ENCODE assay signal across 8 mouse cellular contexts in the genomic region with DNA sequence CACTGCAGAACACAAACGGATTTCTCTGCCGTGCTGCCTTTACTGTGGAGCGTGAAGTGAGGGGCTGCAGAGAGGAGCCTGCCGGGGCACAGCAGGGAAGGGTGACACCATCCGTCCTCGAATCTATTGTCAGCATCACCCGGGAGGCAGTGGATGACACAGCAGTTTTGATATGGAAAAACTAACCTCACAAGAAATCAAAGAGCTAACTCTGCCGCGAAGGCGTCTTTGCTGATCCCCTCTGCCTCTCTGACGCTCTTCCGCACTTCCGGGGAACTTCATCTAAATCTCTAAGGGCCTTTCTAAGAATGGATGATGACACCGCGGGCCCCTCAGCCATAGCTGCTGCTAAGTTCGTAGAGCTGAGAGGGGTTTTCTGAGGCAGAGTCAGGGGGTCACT. TPM values are rescaled to one million over a fixed set of nuclear protein-coding genes. Genes with fewer than 3 reads are reported as not detected.
DNase-seq lines count a peak whose midpoint lies in the region; ATAC-seq and TF ChIP-seq lines count a peak whose summit lies in the region.

No protein-coding gene starts in this region.

- 6% methylated on average over 16 of the region's 16 CpGs for WGBS in heart, embryonic 15.5 days
- WGBS in heart, adult 2 months, result 18% methylated on average over 16 of the region's 16 CpGs
- 6% methylated on average over 16 of the region's 16 CpGs for WGBS in embryonic facial prominence, embryonic 12.5 days
- 5% methylated on average over 16 of the region's 16 CpGs for WGBS in limb, embryonic 13.5 days

- no peak for TF ChIP-seq CTCF in heart, adult 2 months (IDR thresholded peaks at IDR 0.05)

- H3K36me3 ChIP-seq in heart, embryonic 15.5 days, result no peaks in the 10 kb centered on the region
- peaks cover 4% of the 10 kb centered on the region for H3K36me3 ChIP-seq in heart, adult 2 months (ENCODE audit: control insufficient read depth, insufficient read depth, low read length)
- H3K36me3 ChIP-seq in embryonic facial prominence, embryonic 12.5 days, result no peaks in the 10 kb centered on the region
- H3K36me3 ChIP-seq in limb, embryonic 13.5 days, result no peaks in the 10 kb centered on the region
- no peaks in the 10 kb centered on the region for H3K36me3 ChIP-seq in splenic B cell, adult 2 months (ENCODE audit: control insufficient read depth, insufficient read depth, low read length, poor library complexity, severe bottlenecking)

- no peaks in the 10 kb centered on the region for H3K27me3 ChIP-seq in heart, embryonic 15.5 days
- H3K27me3 ChIP-seq in heart, adult 2 months (ENCODE audit: control insufficient read depth, insufficient read depth, low read length), result no peaks in the 10 kb centered on the region
- H3K27me3 ChIP-seq in embryonic facial prominence, embryonic 12.5 days, result 0 out of 2 replicates have a peak, but pooled peaks cover 4% of the 10 kb centered on the region
- H3K27me3 ChIP-seq in limb, embryonic 13.5 days, result peaks cover 18% of the 10 kb centered on the region
- H3K27me3 ChIP-seq in splenic B cell, adult 2 months (ENCODE audit: control insufficient read depth, insufficient read depth, low read length, poor library complexity, severe bottlenecking), result no peaks in the 10 kb centered on the region

- 0 out of 2 replicates have a peak overlapping the region, but pooled peaks have one; percentile 7 for H3K27ac ChIP-seq in heart, embryonic 15.5 days
- H3K27ac ChIP-seq in heart, adult 2 months, result no peak overlapping the region
- H3K27ac ChIP-seq in embryonic facial prominence, embryonic 12.5 days, result no peak overlapping the region
- H3K27ac ChIP-seq in limb, embryonic 13.5 days, result no peak overlapping the region

- no peak for ATAC-seq in heart, embryonic 15.5 days (replicated peaks; ENCODE audit: insufficient number of reproducible peaks, insufficient read depth, low FRiP score, low read depth)
- ATAC-seq in embryonic facial prominence, embryonic 12.5 days (ENCODE audit: insufficient number of reproducible peaks, insufficient read depth, low FRiP score, low TSS enrichment), result no peak
- ATAC-seq in limb, embryonic 13.5 days (ENCODE audit: low FRiP score, low read depth), result no peak

- intact Hi-C loops in heart, adult 2 months (cut with DNase I), result loop anchor here (5.0 kb wide), 3 partner anchors 42 to 188 kb away; no protein-coding TSS in a partner anchor

- H3K9ac ChIP-seq in heart, embryonic 15.5 days, result peak overlapping the region; percentile 42
- H3K9ac ChIP-seq in heart, adult 2 months (ENCODE audit: low read depth, low read length), result no peak overlapping the region
- no peak overlapping the region for H3K9ac ChIP-seq in embryonic facial prominence, embryonic 12.5 days
- H3K9ac ChIP-seq in limb, embryonic 13.5 days, result 0 out of 2 replicates have a peak overlapping the region, but pooled peaks have one; percentile 25

- TF ChIP-seq POLR2A in heart, adult 2 months (IDR thresholded peaks at IDR 0.05; ENCODE audit: insufficient read depth, low read depth, low read length), result no peak

- peaks cover 28% of the 10 kb centered on the region for H3K4me1 ChIP-seq in heart, embryonic 15.5 days (replicated peaks)
- peaks cover 4% of the 10 kb centered on the region for H3K4me1 ChIP-seq in heart, adult 2 months (ENCODE audit: control insufficient read depth, insufficient read depth, low read length)
- peaks cover 23% of the 10 kb centered on the region for H3K4me1 ChIP-seq in embryonic facial prominence, embryonic 12.5 days
- H3K4me1 ChIP-seq in limb, embryonic 13.5 days, result peaks cover 25% of the 10 kb centered on the region

- peak overlapping the region; percentile 60 for H3K4me2 ChIP-seq in heart, embryonic 15.5 days
- peak overlapping the region; percentile 33 for H3K4me2 ChIP-seq in embryonic facial prominence, embryonic 12.5 days (replicated peaks)
- H3K4me2 ChIP-seq in limb, embryonic 13.5 days (replicated peaks), result peak overlapping the region; percentile 44

- H3K79me2 ChIP-seq in heart, adult 2 months (replicated peaks; ENCODE audit: control insufficient read depth, insufficient read depth, low read length), result no peaks in the 10 kb centered on the region; the same call in 1 of the 2 replicates

- H3K9me3 ChIP-seq in heart, embryonic 15.5 days (replicated peaks), result no peaks in the 10 kb centered on the region
- no peaks in the 10 kb centered on the region for H3K9me3 ChIP-seq in embryonic facial prominence, embryonic 12.5 days
- no peaks in the 10 kb centered on the region for H3K9me3 ChIP-seq in limb, embryonic 13.5 days

- peak overlapping the region; percentile 22 for H3K4me3 ChIP-seq in heart, embryonic 15.5 days
- no peak overlapping the region for H3K4me3 ChIP-seq in heart, adult 2 months
- H3K4me3 ChIP-seq in embryonic facial prominence, embryonic 12.5 days, result peak overlapping the region; percentile 11; the same call in 1 of the 2 replicates
- H3K4me3 ChIP-seq in limb, embryonic 13.5 days, result no peak overlapping the region

- no peak for TF ChIP-seq EP300 in heart, adult 2 months (IDR thresholded peaks at IDR 0.05; ENCODE audit: insufficient read depth, low read depth, low read length)

- DNase-seq in heart, adult 2 months, result no peak
- peak; percentile 84 for DNase-seq in splenic B cell, adult 2 months (ENCODE audit: low read depth, low spot score)
- no peak for DNase-seq in cerebellum, adult 11-12 months
- DNase-seq in adrenal gland, postnatal 25 days, result no peak
- DNase-seq in lung, postnatal 25 days (ENCODE audit: low spot score), result no peak

RNA-seq across cellular contexts. Expression of a gene that starts 2.1 kb away (rescaled TPM):
- 65.5 and 67.6 TPM in 2 replicates for polyA plus RNA-seq in heart, embryonic 15.5 days (2015; fragmentation: Nextera tagmentation; extraction: Ambion mirVana)
- 100 to 1,000 TPM in 1 of 2 experiments, 10 to 100 TPM in 1; 92.7 to 112 TPM for total RNA-seq in heart, adult 2 months (2021)
- 43.6 and 55.3 TPM in 2 replicates for polyA plus RNA-seq in heart, adult 2 months (2012; rRNA removed)
- 79.3 and 85.3 TPM in 2 replicates for polyA plus RNA-seq in embryonic facial prominence, embryonic 12.5 days (2016; fragmentation: Nextera tagmentation; extraction: Ambion mirVana)
- 68.1 and 69.7 TPM in 2 replicates for polyA plus RNA-seq in limb, embryonic 13.5 days (2015; fragmentation: Nextera tagmentation; extraction: Ambion mirVana)
- total RNA-seq in adrenal gland, postnatal 25 days (2021), result 164 and 181 TPM in 2 replicates

Comparison
In these comparisons a context has a peak if more than half of its experiments do, and no peak if none do; other contexts are left out.
1. H3K4me3 ChIP-seq: peak in heart, embryonic 15.5 days (single experiment) and embryonic facial prominence, embryonic 12.5 days (single experiment); none in heart, adult 2 months (single experiment) and limb, embryonic 13.5 days (single experiment).
2. H3K9ac ChIP-seq: peak in heart, embryonic 15.5 days (single experiment) and limb, embryonic 13.5 days (single experiment); none in heart, adult 2 months (single experiment) and embryonic facial prominence, embryonic 12.5 days (single experiment).
3. Peak in every context shown above with its lines, with median percentiles within 50 percentile points of each other: H3K4me2 ChIP-seq.